Mouse (Mus musculus) granulocyte monocyte progenitor cell, adult 5-6 weeks (primary cell): ENCODE measurements around the gene Sox5. TPM values are rescaled to one million over a fixed set of nuclear protein-coding genes. Genes with fewer than 3 reads are reported as not detected.
"Not testable (repeated sequence)": the region's sequence is repeated elsewhere in the genome, so short reads cannot be mapped to it uniquely, and the experiment has no call there.

Experiments
- ATAC-seq: replicated peaks from 2 replicates; pipeline ENCODE4 v1.8.0; 2016; ENCODE audit warnings: mild to moderate bottlenecking, moderate TSS enrichment, inconsistent platforms; ENCODE audit not compliant: poor library complexity, severe bottlenecking
- total RNA-seq, 2 experiments: library from RNA; stranded (forward) in 1 of 2; stranded (reverse) in 1 of 2; fragments of 200-712, 200-1000 nt in 1 of 2; fragments of >200 nt in 1 of 2; fragmentation: Nextera tagmentation in 1 of 2; gene quantifications; 2 replicates each; pipeline ENCODE4 v1.2.3; 2014 to 2017

The Sox5 gene
- total RNA-seq, 2 experiments from 2014 or later, result not detected

- ATAC-seq, result no peak
Observed at GRCm38 (mm10) chr6:144311754-144312153, 470.0 kb downstream of the Sox5 start.

DNA sequence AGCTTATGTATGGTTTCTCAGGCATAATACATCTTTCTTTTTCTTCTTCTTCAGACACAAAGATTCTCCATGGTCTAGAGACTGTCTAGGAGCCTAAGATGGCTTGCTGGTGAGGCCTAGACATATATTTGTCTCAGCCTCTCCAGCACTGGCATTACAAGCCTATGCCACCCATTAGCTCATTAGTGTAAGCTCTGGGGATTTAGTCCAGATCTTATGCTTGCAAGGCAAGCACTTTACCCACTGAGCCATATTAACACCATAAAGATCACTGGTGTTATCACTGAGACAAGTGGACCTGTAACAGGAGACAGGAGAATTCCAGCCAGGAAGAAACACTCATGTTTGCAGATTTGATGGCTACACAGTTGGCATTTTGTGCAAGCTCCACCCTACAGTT, 472.6 kb downstream of the Sox5 start:
- ATAC-seq, result no peak

- ATAC-seq, result no peak
Observed at GRCm38 (mm10) chr6:144307551-144308149, 474.1 kb downstream of the Sox5 start.

- ATAC-seq, result no peak
Observed at GRCm38 (mm10) chr6:144302823-144303222, 479.0 kb downstream of the Sox5 start.

DNA sequence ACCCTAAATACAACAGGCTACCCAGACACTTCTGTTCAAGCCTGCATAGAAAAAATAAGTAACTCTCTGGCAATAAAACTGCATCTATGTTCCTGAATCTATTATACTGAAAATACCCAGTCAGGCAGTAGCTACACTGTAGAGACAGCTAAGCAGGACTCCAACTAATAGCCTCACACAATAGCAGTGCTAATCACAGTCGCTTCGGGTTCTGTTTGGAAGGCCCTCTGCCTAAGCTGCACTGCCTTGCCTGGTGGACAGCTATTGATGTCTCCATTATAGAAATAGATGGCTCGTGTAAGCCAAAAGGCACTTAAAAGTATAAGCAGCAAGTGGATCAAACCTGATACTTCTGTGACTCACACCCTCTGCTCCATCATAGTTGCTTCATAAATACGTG, 480.7 kb downstream of the Sox5 start:
- no peak for ATAC-seq

- ATAC-seq, result no peak
Observed at GRCm38 (mm10) chr6:144299503-144299858, 482.3 kb downstream of the Sox5 start.

GRCm38 (mm10) chr6:144298641-144299502, 482.9 kb downstream of the Sox5 start:
- no peak for ATAC-seq

GRCm38 (mm10) chr6:144297846-144298245, 483.9 kb downstream of the Sox5 start:
- ATAC-seq, result no peak

GRCm38 (mm10) chr6:144297131-144297530, 484.6 kb downstream of the Sox5 start:
- no peak for ATAC-seq

- ATAC-seq, result no peak
Observed at GRCm38 (mm10) chr6:144291526-144291925, 490.3 kb downstream of the Sox5 start.

GRCm38 (mm10) chr6:144286122-144286521, 495.7 kb downstream of the Sox5 start:
- no peak for ATAC-seq

DNA sequence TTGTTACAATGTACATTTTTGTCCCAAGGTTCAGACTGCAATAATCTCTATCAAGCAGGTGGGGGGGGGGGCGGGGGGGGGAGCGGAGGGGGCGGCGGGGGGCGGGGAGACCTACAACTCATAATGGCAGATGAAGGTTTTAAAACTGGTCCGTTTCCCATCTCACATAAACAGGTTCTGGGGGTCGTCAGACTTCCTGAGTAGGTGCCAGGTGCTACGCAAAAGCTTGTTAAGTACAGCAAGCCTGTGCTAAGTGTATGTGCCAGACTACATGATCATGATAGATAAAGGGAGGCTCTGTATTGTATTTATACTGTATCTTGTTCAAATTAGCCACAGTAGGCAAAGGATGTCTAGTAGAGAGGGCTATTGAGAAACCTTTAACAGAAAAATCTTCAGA, 498.6 kb downstream of the Sox5 start:
- no peak for ATAC-seq

GRCm38 (mm10) chr6:144282756-144283155, 499.0 kb downstream of the Sox5 start:
- no peak for ATAC-seq

GRCm38 (mm10) chr6:144281661-144282060, 500.1 kb downstream of the Sox5 start:
- ATAC-seq, result no peak

DNA sequence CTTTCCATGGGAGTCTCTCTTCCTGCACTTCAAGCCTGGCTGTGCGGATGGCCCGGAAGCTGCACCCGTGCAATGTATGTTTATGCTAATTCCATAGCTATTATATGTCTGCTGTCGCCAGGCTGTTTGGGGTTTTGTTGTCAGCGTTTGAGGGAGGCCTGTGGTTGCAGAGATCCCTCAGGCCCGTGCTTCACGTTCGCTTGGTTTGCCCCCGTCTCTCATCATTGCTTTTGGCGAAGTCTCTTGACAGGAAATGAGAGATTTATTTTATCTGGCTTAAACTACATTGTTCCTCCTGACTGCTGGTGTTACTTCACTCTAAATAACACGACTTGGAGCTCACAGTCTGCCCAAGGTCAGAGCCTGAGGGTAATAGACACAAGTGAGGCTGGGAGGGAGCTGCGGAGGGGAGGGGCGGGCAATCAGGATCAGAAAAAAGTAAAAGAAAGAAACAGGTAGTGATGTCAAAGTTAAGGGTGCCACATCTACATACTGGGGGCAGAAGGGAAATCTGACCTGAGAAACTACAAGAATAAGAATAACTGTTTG, 503.2 kb downstream of the Sox5 start:
- ATAC-seq, result no peak

- not testable (repeated sequence) for ATAC-seq
Observed at GRCm38 (mm10) chr6:144273425-144273824, 508.4 kb downstream of the Sox5 start.

GRCm38 (mm10) chr6:144271326-144271725, 510.5 kb downstream of the Sox5 start:
- ATAC-seq, result no peak

- ATAC-seq, result peak; percentile 67
Observed at GRCm38 (mm10) chr6:144270306-144270705, 511.5 kb downstream of the Sox5 start.

DNA sequence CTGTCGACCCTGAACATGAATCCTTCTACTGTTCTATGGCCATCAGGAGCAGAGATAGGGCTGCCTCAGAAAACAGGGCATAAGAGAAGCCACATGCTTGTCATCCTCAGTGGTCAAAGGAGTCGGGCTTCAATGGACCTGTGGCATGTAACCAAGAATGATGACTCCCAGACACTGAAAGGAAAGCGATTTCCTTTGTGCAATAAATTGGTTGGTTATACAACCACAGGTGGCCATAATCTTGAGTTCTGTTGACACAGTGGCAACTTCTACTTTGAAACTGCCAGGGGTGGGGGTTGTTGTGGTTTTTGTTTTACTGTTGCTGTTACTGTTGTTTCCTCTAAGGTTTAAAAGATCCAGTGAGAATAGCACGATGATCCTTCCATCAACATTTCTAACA, 512.1 kb downstream of the Sox5 start:
- peak; percentile 74 for ATAC-seq

GRCm38 (mm10) chr6:144265752-144266151, 516.0 kb downstream of the Sox5 start:
- peak; percentile 43 for ATAC-seq

- ATAC-seq, result no peak
Observed at GRCm38 (mm10) chr6:144265004-144265403, 516.8 kb downstream of the Sox5 start.
